Mouse (Mus musculus): Measurements from ENCODE around the gene Efcab14.

GRCm38 (mm10) chr4:115733746-115734145 lies 3.8 kb upstream of the Efcab14 start:
- no peak for TF ChIP-seq CTCF (IDR thresholded peaks at IDR 0.05; ENCODE audit: low read depth)
- TF ChIP-seq EP300 (IDR thresholded peaks at IDR 0.05; ENCODE audit: low read depth), result no peak

Measured in liver, embryonic 14.5 days (tissue).